Mouse (Mus musculus): ENCODE data around the gene Nek9.

Gene Nek9

GRCm38 (mm10) chr12:85339243-85339729 is at the start of gene Nek9:
Gene Nek9 (minus strand): TSS chr12:85339362.
- peak; percentile 89 to 91 for DNase-seq

- DNase-seq = no peak
Measured at GRCm38 (mm10) chr12:85385995-85386375, 46.8 kb upstream of the Nek9 start.

GRCm38 (mm10) chr12:85385329-85385994 is 46.3 kb upstream of the Nek9 start:
- DNase-seq = no peak

GRCm38 (mm10) chr12:85382761-85383680 is 43.9 kb upstream of the Nek9 start:
- no peak for DNase-seq

- DNase-seq = no peak
Measured at GRCm38 (mm10) chr12:85381570-85381969, 42.4 kb upstream of the Nek9 start.

GRCm38 (mm10) chr12:85380942-85381341 is 41.8 kb upstream of the Nek9 start:
- DNase-seq = no peak

GRCm38 (mm10) chr12:85380308-85380707 is 41.1 kb upstream of the Nek9 start:
- no peak for DNase-seq

- DNase-seq = no peak
Measured at GRCm38 (mm10) chr12:85378271-85378670, 39.1 kb upstream of the Nek9 start.

- peak; percentile 81 to 85 for DNase-seq
Measured at GRCm38 (mm10) chr12:85374561-85375272, 35.6 kb upstream of the Nek9 start, which contains the start of gene Tmed10. Gene Tmed10 (minus strand): TSS chr12:85374847.

GRCm38 (mm10) chr12:85373591-85374560 is 34.7 kb upstream of the Nek9 start:
- peak; percentile 70 to 78 for DNase-seq

GRCm38 (mm10) chr12:85372068-85372665 is 33.0 kb upstream of the Nek9 start:
- DNase-seq = no peak

- no peak for DNase-seq
Measured at GRCm38 (mm10) chr12:85368441-85369063, 29.4 kb upstream of the Nek9 start.

GRCm38 (mm10) chr12:85366271-85366670 is 27.1 kb upstream of the Nek9 start:
- DNase-seq = no peak

GRCm38 (mm10) chr12:85362510-85362909 is 23.3 kb upstream of the Nek9 start:
- no peak for DNase-seq

GRCm38 (mm10) chr12:85361580-85361979 is 22.4 kb upstream of the Nek9 start:
- no peak for DNase-seq

GRCm38 (mm10) chr12:85361165-85361564 is 22.0 kb upstream of the Nek9 start:
- DNase-seq = no peak

GRCm38 (mm10) chr12:85354061-85354460 is 14.9 kb upstream of the Nek9 start:
- no peak for DNase-seq

- DNase-seq = no peak
Measured at GRCm38 (mm10) chr12:85350407-85351232, 11.5 kb upstream of the Nek9 start.

GRCm38 (mm10) chr12:85348338-85348737 is 9.2 kb upstream of the Nek9 start:
- DNase-seq = no peak

GRCm38 (mm10) chr12:85347196-85347595 is 8.0 kb upstream of the Nek9 start:
- no peak for DNase-seq
